Mouse (Mus musculus): ENCODE data around the gene Chaf1a. TPM values are rescaled to one million over a fixed set of nuclear protein-coding genes. Genes with fewer than 3 reads are reported as not detected.

The Chaf1a gene
- total and polyA plus RNA-seq, 3 experiments, result 49.5 to 116 TPM; not detected in 1

DNA sequence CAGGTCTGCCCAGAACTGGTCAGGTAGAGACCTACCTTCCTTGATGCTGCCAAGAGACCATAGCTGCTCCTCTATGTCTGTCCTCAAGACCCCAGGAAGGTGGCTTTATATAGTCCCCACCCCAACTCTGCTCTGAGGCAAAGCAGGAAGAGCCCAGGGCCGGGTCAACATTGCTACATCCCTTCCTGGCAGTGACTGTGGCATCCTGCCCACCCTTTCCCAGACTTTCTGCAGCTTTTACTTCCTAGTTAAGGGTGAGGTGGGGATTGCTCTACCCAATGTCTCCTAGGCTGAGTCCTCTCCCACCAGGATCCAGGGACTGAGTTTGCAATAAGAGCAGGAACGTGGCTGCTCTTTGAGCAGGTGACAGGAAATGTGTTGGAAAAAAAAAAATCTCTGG is 81.6 kb downstream of the Chaf1a start, which contains the start of gene Lrg1:
Gene Lrg1 (minus strand): TSS at position 176 of the 400 bp plus-strand sequence.
- no peaks in the 10 kb centered on the region for H3K27me3 ChIP-seq (ENCODE audit: control insufficient read depth in 1 of 2, insufficient read depth in 2 of 2, low read length in 2 of 2)
- H3K9ac ChIP-seq (ENCODE audit: control insufficient read depth, low read depth, low read length, poor library complexity, severe bottlenecking), result no peak within 1 kb of the TSS
- no peaks in the 10 kb centered on the region for H3K79me2 ChIP-seq (ENCODE audit: control insufficient read depth, insufficient read depth, low read length, poor library complexity)
- H3K4me1 ChIP-seq (ENCODE audit: control insufficient read depth in 1 of 2, insufficient read depth in 2 of 2, low read length in 2 of 2), result no peaks in the 10 kb centered on the region
- no peak for DNase-seq (ENCODE audit: low read depth, low spot score)
- no peaks in the 10 kb centered on the region for H3K9me3 ChIP-seq (replicated peaks; ENCODE audit: insufficient read depth, low read length)
- no peak for TF ChIP-seq ZNF384 (IDR thresholded peaks at IDR 0.05; ENCODE audit: low read depth, low read length)
- no peak for TF ChIP-seq MAX (IDR thresholded peaks at IDR 0.05; ENCODE audit: low read length)
- no peak for TF ChIP-seq ZMIZ1 (IDR thresholded peaks at IDR 0.05; ENCODE audit: low read depth, low read length)
- no peak for TF ChIP-seq NRF1 (IDR thresholded peaks at IDR 0.05; ENCODE audit: insufficient read depth, low read depth, low read length, poor library complexity, severe bottlenecking)
- no peak for TF ChIP-seq SIN3A (IDR thresholded peaks at IDR 0.05; ENCODE audit: low read length)
- TF ChIP-seq BHLHE40 (IDR thresholded peaks at IDR 0.05; ENCODE audit: borderline replicate concordance, low read depth, low read length), result no peak
- no peak for TF ChIP-seq NELFE (IDR thresholded peaks at IDR 0.05; ENCODE audit: low read depth, low read length)
- TF ChIP-seq MXI1 (IDR thresholded peaks at IDR 0.05; ENCODE audit: low read depth, low read length), result no peak
- no peak for TF ChIP-seq E2F4 (IDR thresholded peaks at IDR 0.05; ENCODE audit: borderline replicate concordance, low read depth, low read length)
- no peak for TF ChIP-seq UBTF (IDR thresholded peaks at IDR 0.05; ENCODE audit: borderline replicate concordance, insufficient read depth, low read depth, low read length)
- no peak for TF ChIP-seq CTCF (IDR thresholded peaks at IDR 0.05 in 2 of 3, conservative IDR thresholded peaks at IDR 0.05 in 1 of 3; ENCODE audit: control insufficient read depth in 1 of 3, insufficient read depth in 1 of 3, low read depth in 2 of 3, low read length in 3 of 3, poor library complexity in 1 of 3, severe bottlenecking in 1 of 3)
- no peak for TF ChIP-seq MAFK (IDR thresholded peaks at IDR 0.05; ENCODE audit: borderline replicate concordance, low read depth, low read length)
- no peak for TF ChIP-seq MYC (IDR thresholded peaks at IDR 0.05; ENCODE audit: low read depth, low read length)
- no peak for TF ChIP-seq ZC3H11A (IDR thresholded peaks at IDR 0.05; ENCODE audit: low read depth, low read length)
- no peak for TF ChIP-seq GABPA (IDR thresholded peaks at IDR 0.05; ENCODE audit: low read depth, low read length)
- TF ChIP-seq ETS1 (IDR thresholded peaks at IDR 0.05; ENCODE audit: low read depth, low read length), result no peak
- no peaks in the 10 kb centered on the region for H3K36me3 ChIP-seq (ENCODE audit: control insufficient read depth in 1 of 2, insufficient read depth in 2 of 2, low read length in 2 of 2)
- H3K27ac ChIP-seq (ENCODE audit: control insufficient read depth, low read depth, low read length), result no peak within 1 kb of the TSS
- H3K4me3 ChIP-seq (ENCODE audit: control insufficient read depth in 1 of 2, insufficient read depth in 1 of 2, low read depth in 2 of 2, low read length in 2 of 2), result no peak within 1 kb of the TSS

Other genes starting within 250 kb of the Chaf1a start
- 1.7 TPM in 2 replicates for gene Zfp119a, start 161.5 kb upstream of the Chaf1a start, total RNA-seq (2012; rRNA removed)
- gene Zfp119a, start 161.5 kb upstream of the Chaf1a start, polyA plus RNA-seq (2012; ENCODE audit: insufficient read depth in 1 of 2, insufficient read length in 2 of 2, low read depth in 1 of 2, low replicate concordance in 2 of 2, missing spikeins in 1 of 2), result under 1 TPM in 1 of 2 experiments, not detected in 1; 0.71 TPM
- gene Zfp959, start 148.3 kb upstream of the Chaf1a start, total RNA-seq (2012; rRNA removed), result 6.0 and 7.4 TPM in 2 replicates
- gene Zfp959, start 148.3 kb upstream of the Chaf1a start, polyA plus RNA-seq (2012; ENCODE audit: insufficient read depth in 1 of 2, insufficient read length in 2 of 2, low read depth in 1 of 2, low replicate concordance in 2 of 2, missing spikeins in 1 of 2), result 1 to 10 TPM in 1 of 2 experiments, not detected in 1; 4.2 TPM
- 1.6 and 2.0 TPM in 2 replicates for gene Zfp119b, start 90.9 kb upstream of the Chaf1a start, total RNA-seq (2012; rRNA removed)
- 1 to 10 TPM in 1 of 2 experiments, not detected in 1; 1.1 TPM for gene Zfp119b, start 90.9 kb upstream of the Chaf1a start, polyA plus RNA-seq (2012; ENCODE audit: insufficient read depth in 1 of 2, insufficient read length in 2 of 2, low read depth in 1 of 2, low replicate concordance in 2 of 2, missing spikeins in 1 of 2)
- 0.15 TPM in 1 of 2 replicates, not detected in the other for gene Ebi3, start 87.8 kb upstream of the Chaf1a start, total RNA-seq (2012; rRNA removed)
- under 1 TPM in 1 of 2 experiments, not detected in 1; 0.86 TPM for gene Ebi3, start 87.8 kb upstream of the Chaf1a start, polyA plus RNA-seq (2012; ENCODE audit: insufficient read depth in 1 of 2, insufficient read length in 2 of 2, low read depth in 1 of 2, low replicate concordance in 2 of 2, missing spikeins in 1 of 2)
- 17.6 and 18.6 TPM in 2 replicates for gene Yju2, start 81.3 kb upstream of the Chaf1a start, total RNA-seq (2012; rRNA removed)
- gene Yju2, start 81.3 kb upstream of the Chaf1a start, polyA plus RNA-seq (2012; ENCODE audit: insufficient read depth in 1 of 2, insufficient read length in 2 of 2, low read depth in 1 of 2, low replicate concordance in 2 of 2, missing spikeins in 1 of 2), result 10 to 100 TPM; 25.2 to 91.8 TPM
- 0.26 and 0.31 TPM in 2 replicates for gene Shd, start 70.0 kb upstream of the Chaf1a start, total RNA-seq (2012; rRNA removed)
- under 1 TPM in 1 of 2 experiments, not detected in 1; 0.89 TPM for gene Shd, start 70.0 kb upstream of the Chaf1a start, polyA plus RNA-seq (2012; ENCODE audit: insufficient read depth in 1 of 2, insufficient read length in 2 of 2, low read depth in 1 of 2, low replicate concordance in 2 of 2, missing spikeins in 1 of 2)
- gene Fsd1, start 53.9 kb upstream of the Chaf1a start, total RNA-seq (2012; rRNA removed), result not detected in 2 replicates
- gene Fsd1, start 53.9 kb upstream of the Chaf1a start, polyA plus RNA-seq (2012; ENCODE audit: insufficient read depth in 1 of 2, insufficient read length in 2 of 2, low read depth in 1 of 2, low replicate concordance in 2 of 2, missing spikeins in 1 of 2), result not detected
- 0.08 and 0.10 TPM in 2 replicates for gene Stap2, start 34.9 kb upstream of the Chaf1a start, total RNA-seq (2012; rRNA removed)
- gene Stap2, start 34.9 kb upstream of the Chaf1a start, polyA plus RNA-seq (2012; ENCODE audit: insufficient read depth in 1 of 2, insufficient read length in 2 of 2, low read depth in 1 of 2, low replicate concordance in 2 of 2, missing spikeins in 1 of 2), result under 1 TPM in 1 of 2 experiments, not detected in 1; 0.08 TPM
- gene Mpnd, start 34.7 kb upstream of the Chaf1a start, total RNA-seq (2012; rRNA removed), result 3.9 and 5.6 TPM in 2 replicates
- 10 to 100 TPM in 1 of 2 experiments, not detected in 1; 18.3 TPM for gene Mpnd, start 34.7 kb upstream of the Chaf1a start, polyA plus RNA-seq (2012; ENCODE audit: insufficient read depth in 1 of 2, insufficient read length in 2 of 2, low read depth in 1 of 2, low replicate concordance in 2 of 2, missing spikeins in 1 of 2)
- gene Sh3gl1, start 3.8 kb upstream of the Chaf1a start, total RNA-seq (2012; rRNA removed), result 36.7 and 41.0 TPM in 2 replicates
- 10 to 100 TPM in 1 of 2 experiments, not detected in 1; 78.4 TPM for gene Sh3gl1, start 3.8 kb upstream of the Chaf1a start, polyA plus RNA-seq (2012; ENCODE audit: insufficient read depth in 1 of 2, insufficient read length in 2 of 2, low read depth in 1 of 2, low replicate concordance in 2 of 2, missing spikeins in 1 of 2)
- 24.8 and 28.2 TPM in 2 replicates for gene Ubxn6, start 34.6 kb downstream of the Chaf1a start, total RNA-seq (2012; rRNA removed)
- 10 to 100 TPM in 1 of 2 experiments, not detected in 1; 42.2 TPM for gene Ubxn6, start 34.6 kb downstream of the Chaf1a start, polyA plus RNA-seq (2012; ENCODE audit: insufficient read depth in 1 of 2, insufficient read length in 2 of 2, low read depth in 1 of 2, low replicate concordance in 2 of 2, missing spikeins in 1 of 2)
- gene Hdgfl2, start 39.2 kb downstream of the Chaf1a start, total RNA-seq (2012; rRNA removed), result 64.2 and 71.9 TPM in 2 replicates
- 100 to 1,000 TPM in 1 of 2 experiments, not detected in 1; 132 TPM for gene Hdgfl2, start 39.2 kb downstream of the Chaf1a start, polyA plus RNA-seq (2012; ENCODE audit: insufficient read depth in 1 of 2, insufficient read length in 2 of 2, low read depth in 1 of 2, low replicate concordance in 2 of 2, missing spikeins in 1 of 2)
- gene Plin4, start 69.4 kb downstream of the Chaf1a start, total RNA-seq (2012; rRNA removed), result 0.08 and 0.10 TPM in 2 replicates
- gene Plin4, start 69.4 kb downstream of the Chaf1a start, polyA plus RNA-seq (2012; ENCODE audit: insufficient read depth in 1 of 2, insufficient read length in 2 of 2, low read depth in 1 of 2, low replicate concordance in 2 of 2, missing spikeins in 1 of 2), result under 1 TPM in 1 of 2 experiments, not detected in 1; 0.07 TPM
- not detected in 2 replicates for gene Plin5, start 77.2 kb downstream of the Chaf1a start, total RNA-seq (2012; rRNA removed)
- not detected for gene Plin5, start 77.2 kb downstream of the Chaf1a start, polyA plus RNA-seq (2012; ENCODE audit: insufficient read depth in 1 of 2, insufficient read length in 2 of 2, low read depth in 1 of 2, low replicate concordance in 2 of 2, missing spikeins in 1 of 2)
- gene Lrg1, start 81.6 kb downstream of the Chaf1a start, total RNA-seq (2012; rRNA removed), result not detected in 2 replicates
- not detected for gene Lrg1, start 81.6 kb downstream of the Chaf1a start, polyA plus RNA-seq (2012; ENCODE audit: insufficient read depth in 1 of 2, insufficient read length in 2 of 2, low read depth in 1 of 2, low replicate concordance in 2 of 2, missing spikeins in 1 of 2)
- gene Sema6b, start 99.9 kb downstream of the Chaf1a start, total RNA-seq (2012; rRNA removed), result 7.0 and 7.7 TPM in 2 replicates
- 10 to 100 TPM in 1 of 2 experiments, not detected in 1; 16.8 TPM for gene Sema6b, start 99.9 kb downstream of the Chaf1a start, polyA plus RNA-seq (2012; ENCODE audit: insufficient read depth in 1 of 2, insufficient read length in 2 of 2, low read depth in 1 of 2, low replicate concordance in 2 of 2, missing spikeins in 1 of 2)
- gene Tnfaip8l1, start 122.0 kb downstream of the Chaf1a start, total RNA-seq (2012; rRNA removed), result 3.4 and 4.0 TPM in 2 replicates
- gene Tnfaip8l1, start 122.0 kb downstream of the Chaf1a start, polyA plus RNA-seq (2012; ENCODE audit: insufficient read depth in 1 of 2, insufficient read length in 2 of 2, low read depth in 1 of 2, low replicate concordance in 2 of 2, missing spikeins in 1 of 2), result 1 to 10 TPM in 1 of 2 experiments, not detected in 1; 5.5 TPM
- gene Mydgf, start 143.5 kb downstream of the Chaf1a start, total RNA-seq (2012; rRNA removed), result 112 and 137 TPM in 2 replicates
- gene Mydgf, start 143.5 kb downstream of the Chaf1a start, polyA plus RNA-seq (2012; ENCODE audit: insufficient read depth in 1 of 2, insufficient read length in 2 of 2, low read depth in 1 of 2, low replicate concordance in 2 of 2, missing spikeins in 1 of 2), result 100 to 1,000 TPM in 1 of 2 experiments, not detected in 1; 117 TPM
- 34.3 and 36.3 TPM in 2 replicates for gene Dpp9, start 178.5 kb downstream of the Chaf1a start, total RNA-seq (2012; rRNA removed)
- gene Dpp9, start 178.5 kb downstream of the Chaf1a start, polyA plus RNA-seq (2012; ENCODE audit: insufficient read depth in 1 of 2, insufficient read length in 2 of 2, low read depth in 1 of 2, low replicate concordance in 2 of 2, missing spikeins in 1 of 2), result 10 to 100 TPM in 1 of 2 experiments, not detected in 1; 67.2 TPM
- 16.2 and 21.5 TPM in 2 replicates for gene Fem1a, start 216.4 kb downstream of the Chaf1a start, total RNA-seq (2012; rRNA removed)
- 10 to 100 TPM in 1 of 2 experiments, not detected in 1; 17.1 TPM for gene Fem1a, start 216.4 kb downstream of the Chaf1a start, polyA plus RNA-seq (2012; ENCODE audit: insufficient read depth in 1 of 2, insufficient read length in 2 of 2, low read depth in 1 of 2, low replicate concordance in 2 of 2, missing spikeins in 1 of 2)
- 3.5 and 4.6 TPM in 2 replicates for gene Ticam1, start 236.3 kb downstream of the Chaf1a start, total RNA-seq (2012; rRNA removed)
- 1 to 10 TPM in 1 of 2 experiments, not detected in 1; 8.7 TPM for gene Ticam1, start 236.3 kb downstream of the Chaf1a start, polyA plus RNA-seq (2012; ENCODE audit: insufficient read depth in 1 of 2, insufficient read length in 2 of 2, low read depth in 1 of 2, low replicate concordance in 2 of 2, missing spikeins in 1 of 2)

Data from MEL (cell line).